Mouse (Mus musculus) c-Kit-positive CD71-positive TER-119-negative erythroid progenitor cells, embryonic 14.5 days (primary cell): Measurements from ENCODE around the gene Magi2.

ENCODE experiments used
- DNase-seq: peaks from one replicate; pipeline ENCODE4 v3.0.0-alpha.2; 2013; ENCODE audit warnings: low read depth

Gene Magi2

GRCm38 (mm10) chr5:19933190-19933589 lies 706.4 kb downstream of the Magi2 start:
- DNase-seq: no peak

- DNase-seq: no peak
These were observed 724.3 kb downstream of the Magi2 start for GRCm38 (mm10) chr5:19951102-19951501.

- DNase-seq: no peak
These were observed 737.3 kb downstream of the Magi2 start for GRCm38 (mm10) chr5:19964113-19964512.

GRCm38 (mm10) chr5:19972736-19973135 lies 745.9 kb downstream of the Magi2 start:
- DNase-seq: no peak

- DNase-seq: no peak
These were observed 747.0 kb downstream of the Magi2 start for GRCm38 (mm10) chr5:19973852-19974251.

- no peak for DNase-seq
These were observed 754.7 kb downstream of the Magi2 start for GRCm38 (mm10) chr5:19981518-19981917.

GRCm38 (mm10) chr5:19982031-19982430 lies 755.2 kb downstream of the Magi2 start:
- DNase-seq: no peak

GRCm38 (mm10) chr5:19999486-19999885 lies 772.6 kb downstream of the Magi2 start:
- no peak for DNase-seq

- DNase-seq: no peak
These were observed 773.1 kb downstream of the Magi2 start for GRCm38 (mm10) chr5:19999912-20000311.

GRCm38 (mm10) chr5:20006616-20007015 lies 779.8 kb downstream of the Magi2 start:
- no peak for DNase-seq

- DNase-seq: no peak
These were observed 780.4 kb downstream of the Magi2 start for GRCm38 (mm10) chr5:20007246-20007645.

- DNase-seq: no peak
These were observed 783.4 kb downstream of the Magi2 start for GRCm38 (mm10) chr5:20010210-20010609.

- no peak for DNase-seq
These were observed 791.2 kb downstream of the Magi2 start for GRCm38 (mm10) chr5:20018063-20018462.

- no peak for DNase-seq
These were observed 819.8 kb downstream of the Magi2 start for GRCm38 (mm10) chr5:20046649-20047048.

- DNase-seq: no peak
These were observed 821.5 kb downstream of the Magi2 start for GRCm38 (mm10) chr5:20048386-20048785.

GRCm38 (mm10) chr5:20050284-20050683 lies 823.4 kb downstream of the Magi2 start:
- no peak for DNase-seq

GRCm38 (mm10) chr5:20055000-20055399 lies 828.2 kb downstream of the Magi2 start:
- no peak for DNase-seq

- DNase-seq: no peak
These were observed 829.4 kb downstream of the Magi2 start for GRCm38 (mm10) chr5:20056074-20056842.

GRCm38 (mm10) chr5:20056856-20057255 lies 830.0 kb downstream of the Magi2 start:
- DNase-seq: no peak

- no peak for DNase-seq
These were observed 835.2 kb downstream of the Magi2 start for GRCm38 (mm10) chr5:20062011-20062410.

GRCm38 (mm10) chr5:20065081-20065480 lies 838.2 kb downstream of the Magi2 start:
- DNase-seq: no peak

GRCm38 (mm10) chr5:20068496-20068895 lies 841.7 kb downstream of the Magi2 start:
- no peak for DNase-seq

GRCm38 (mm10) chr5:20068921-20069486 lies 842.2 kb downstream of the Magi2 start:
- no peak for DNase-seq

- DNase-seq: no peak
These were observed 847.3 kb downstream of the Magi2 start for GRCm38 (mm10) chr5:20074101-20074500.
